Mouse (Mus musculus): Measurements from ENCODE around the gene Gpr87.

DNA sequence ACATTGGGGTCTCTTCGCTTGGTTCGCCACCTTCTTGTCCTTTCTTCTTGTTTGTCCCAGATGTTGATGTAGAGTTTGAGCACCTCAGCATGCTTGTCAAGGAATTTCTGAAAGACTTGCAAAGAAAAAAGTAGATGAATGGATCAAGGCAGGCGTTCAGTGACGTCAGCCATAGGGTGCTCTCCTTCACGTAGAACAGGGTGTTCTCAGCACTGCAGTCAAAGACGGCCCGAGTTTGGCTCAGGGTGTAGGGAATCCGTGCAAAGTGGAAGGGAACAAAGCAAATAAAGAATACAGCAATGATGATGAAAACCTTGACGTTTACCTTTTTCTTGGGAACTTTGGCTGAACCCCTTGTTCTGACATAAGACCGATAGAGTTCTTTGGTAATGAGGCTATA is 22.3 kb upstream of the Gpr87 start:
- TF ChIP-seq POLR2A (IDR thresholded peaks at IDR 0.05; ENCODE audit: borderline replicate concordance, insufficient read depth, low read length), result no peak
- TF ChIP-seq CTCF (IDR thresholded peaks at IDR 0.05; ENCODE audit: borderline replicate concordance, insufficient read depth, low read depth, low read length), result no peak
